Mouse (Mus musculus) adrenal gland, adult 8-10 months (tissue): ENCODE measurements around the gene Alkbh3. TPM values are rescaled to one million over a fixed set of nuclear protein-coding genes. Genes with fewer than 3 reads are reported as not detected.

Source experiments
- DNase-seq: peaks from one replicate; pipeline ENCODE4 v3.0.0; 2022
- total RNA-seq, 4 experiments: library from RNA; stranded (reverse); gene quantifications; 2 replicates each; pipeline ENCODE4 v1.2.4; 2022

Alkbh3 gene
- total RNA-seq, 4 experiments from 2014 or later = 29.9 to 57.4 (median 46.2) TPM

DNA sequence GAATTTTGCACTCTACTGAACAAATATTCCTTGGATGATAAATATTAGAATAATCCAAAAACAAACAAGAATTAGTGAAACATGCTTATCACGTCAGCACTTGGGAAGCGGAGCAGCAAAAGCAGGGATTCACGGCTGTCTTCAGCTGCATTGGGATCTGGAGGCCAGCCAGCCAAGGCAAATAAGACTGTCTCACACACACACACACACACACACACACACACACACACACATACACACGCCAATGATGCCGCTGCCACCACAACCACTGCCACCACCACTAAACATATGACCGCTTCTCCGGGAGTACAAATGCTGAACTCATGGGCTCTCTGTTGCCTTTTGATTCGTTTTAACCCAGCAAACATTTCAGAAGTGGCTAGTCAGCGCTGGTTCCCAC, 56.9 kb downstream of the Alkbh3 start:
- no peak for DNase-seq

GRCm38 (mm10) chr2:93946976-93947375, 63.6 kb downstream of the Alkbh3 start:
- no peak for DNase-seq

DNA sequence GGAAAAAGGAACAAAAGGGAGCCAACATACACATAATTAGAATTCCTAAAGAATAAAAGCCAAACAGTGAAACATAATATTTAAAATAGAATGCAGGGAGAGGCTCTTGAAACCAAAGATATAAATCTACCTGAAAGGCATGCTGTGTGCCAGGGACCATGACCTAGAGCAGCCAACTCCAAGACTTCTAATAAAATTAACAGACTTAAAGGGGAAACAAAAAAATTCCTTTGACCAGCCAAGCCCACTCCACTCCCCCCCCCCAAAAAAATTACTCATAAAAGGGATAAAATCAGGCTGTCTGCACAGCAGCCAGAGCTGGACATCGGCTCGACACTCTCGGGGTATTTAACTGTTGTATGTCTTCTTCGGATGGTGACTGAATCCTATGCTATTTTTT, 65.8 kb downstream of the Alkbh3 start:
- no peak for DNase-seq

DNA sequence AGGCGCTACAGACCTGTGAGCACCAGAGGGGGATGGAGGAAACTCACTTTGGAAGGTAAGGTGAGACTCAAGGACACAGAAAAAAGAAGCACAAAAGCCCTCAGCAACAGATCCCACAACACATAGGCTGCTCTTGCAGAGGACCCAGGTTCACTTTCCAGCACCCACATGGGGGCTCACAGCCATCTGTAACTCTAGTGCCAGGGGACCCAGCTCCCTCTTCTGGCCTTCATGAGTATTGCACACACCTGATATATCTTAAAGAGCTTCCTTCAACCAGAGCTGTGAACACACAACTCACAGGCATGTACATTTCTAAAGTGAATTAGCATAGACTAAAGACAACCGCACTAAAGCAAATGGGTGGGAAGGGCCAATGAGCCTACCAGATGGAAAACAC, 66.5 kb downstream of the Alkbh3 start:
- no peak for DNase-seq

DNA sequence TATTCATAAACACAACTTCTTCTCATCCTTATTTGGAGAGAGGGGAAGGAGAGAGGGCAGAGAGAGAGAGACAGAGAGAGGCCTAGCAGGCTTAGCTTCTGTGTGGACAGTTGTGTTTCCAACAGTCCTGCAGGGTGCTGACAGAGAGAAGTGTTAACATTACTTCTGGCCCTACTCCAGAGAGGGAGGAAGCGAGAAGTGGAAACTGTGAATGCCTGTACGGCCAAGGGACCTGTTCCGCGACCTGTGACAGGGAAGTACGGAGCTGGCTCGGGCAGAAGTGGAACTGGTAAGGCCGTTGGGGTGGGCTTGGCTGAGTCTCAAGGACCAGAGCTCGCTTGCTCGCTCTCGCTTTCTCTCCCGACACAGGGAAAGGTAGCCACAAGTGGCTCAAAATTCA, 68.9 kb downstream of the Alkbh3 start:
- no peak for DNase-seq

DNA sequence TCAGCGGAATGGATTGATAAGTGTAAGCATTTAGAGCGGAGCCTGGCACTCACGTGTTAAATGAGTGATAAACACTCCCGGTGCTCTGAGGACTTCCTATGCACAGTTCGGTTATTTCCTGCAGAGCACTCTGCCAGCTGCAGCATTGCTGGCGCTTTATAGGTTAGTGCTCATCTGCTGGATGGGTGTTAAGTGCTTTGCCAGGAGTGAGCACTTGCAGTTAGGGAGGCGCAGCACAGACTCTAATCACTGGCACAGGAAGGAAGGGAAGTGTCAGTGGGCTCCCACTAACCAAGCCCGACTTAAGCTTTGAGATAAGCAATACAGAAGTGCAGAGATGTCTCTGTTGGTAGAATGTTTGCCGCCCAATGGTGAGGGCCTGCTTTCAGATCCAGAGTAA, 72.1 kb downstream of the Alkbh3 start:
- DNase-seq = no peak

Other genes with a start within 250 kb of the Alkbh3 start
- gene Ext2, start 188.2 kb downstream of the Alkbh3 start, total RNA-seq = 100 to 1,000 TPM in 3 of 4 experiments, 10 to 100 TPM in 1; 98.9 to 144 (median 104) TPM
- 10 to 100 TPM; 11.8 to 20.3 (median 15.2) TPM for gene Accs, start 160.9 kb downstream of the Alkbh3 start, total RNA-seq
- gene Accsl, start 141.7 kb downstream of the Alkbh3 start, total RNA-seq = under 1 TPM in 3 of 4 experiments, not detected in 1; 0.25 to 0.49 (median 0.38) TPM
- gene Gm13889, start 53.6 kb downstream of the Alkbh3 start, total RNA-seq = 10 to 100 TPM; 22.6 to 32.3 (median 30.3) TPM
- under 1 TPM in 1 of 4 experiments, not detected in 3; 0.80 TPM for gene Gm27027, start 14.5 kb downstream of the Alkbh3 start, total RNA-seq
- 100 to 1,000 TPM; 138 to 202 (median 172) TPM for gene Hsd17b12, start 147.2 kb upstream of the Alkbh3 start, total RNA-seq